Mouse (Mus musculus) liver, embryonic 14.5 days (tissue): ENCODE data around the gene Gm11437.

Experiments used
- CTCF ChIP-seq: IDR thresholded peaks from 2 replicates; pipeline ENCODE4 v1.5.1; 2016; ENCODE audit warnings: antibody characterized with exemption, low read depth, control low read depth
- EP300 ChIP-seq: IDR thresholded peaks from 2 replicates; pipeline ENCODE4 v1.6.1; 2016; ENCODE audit warnings: antibody characterized with exemption, low read depth

DNA sequence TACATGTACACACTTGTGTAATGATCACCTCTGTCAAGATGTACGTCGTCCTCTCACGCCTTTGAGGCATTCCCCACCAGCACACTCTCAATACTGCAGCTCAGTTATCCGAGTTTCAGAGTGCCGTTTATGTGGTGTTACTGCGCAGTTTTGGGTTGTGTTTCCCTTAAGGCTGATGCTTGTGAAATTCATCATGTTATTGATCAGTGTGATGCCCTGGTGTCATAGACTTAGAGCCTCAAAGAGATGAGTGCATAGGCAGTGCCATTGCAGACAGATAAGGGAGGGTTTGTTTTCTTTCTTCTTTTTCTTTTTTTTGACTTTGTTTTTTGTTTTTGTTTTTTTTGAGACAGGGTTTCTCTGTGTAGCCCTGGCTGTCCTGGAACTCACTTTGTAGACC, 43.6 kb upstream of the Gm11437 start:
- TF ChIP-seq EP300 (no peak), CTCF (no peak)
